Mouse (Mus musculus) embryonic stem cell, embryonic (primary cell): ENCODE results near the gene Bcr.

ENCODE experiments used
- CTCF ChIA-PET, 4 experiments: fragments of 300-600 bp in 2 of 4; fragments of 350-600 bp in 2 of 4; sonication (Branson Sonifier 250); formaldehyde crosslinking; loops; one replicate each; lab custom pipeline; 2022; ENCODE audit warnings: inconsistent platforms in 2 of 4; lab: Charles Lee
- POLR2A ChIA-PET, 4 experiments: fragments of 300-600 bp in 2 of 4; fragments of 350-600 bp in 2 of 4; sonication (Branson Sonifier 250); formaldehyde crosslinking; loops; one replicate each; lab custom pipeline; 2022; ENCODE audit warnings: antibody characterized with exemption in 4 of 4, inconsistent platforms in 1 of 4; lab: Charles Lee

Gene Bcr

DNA sequence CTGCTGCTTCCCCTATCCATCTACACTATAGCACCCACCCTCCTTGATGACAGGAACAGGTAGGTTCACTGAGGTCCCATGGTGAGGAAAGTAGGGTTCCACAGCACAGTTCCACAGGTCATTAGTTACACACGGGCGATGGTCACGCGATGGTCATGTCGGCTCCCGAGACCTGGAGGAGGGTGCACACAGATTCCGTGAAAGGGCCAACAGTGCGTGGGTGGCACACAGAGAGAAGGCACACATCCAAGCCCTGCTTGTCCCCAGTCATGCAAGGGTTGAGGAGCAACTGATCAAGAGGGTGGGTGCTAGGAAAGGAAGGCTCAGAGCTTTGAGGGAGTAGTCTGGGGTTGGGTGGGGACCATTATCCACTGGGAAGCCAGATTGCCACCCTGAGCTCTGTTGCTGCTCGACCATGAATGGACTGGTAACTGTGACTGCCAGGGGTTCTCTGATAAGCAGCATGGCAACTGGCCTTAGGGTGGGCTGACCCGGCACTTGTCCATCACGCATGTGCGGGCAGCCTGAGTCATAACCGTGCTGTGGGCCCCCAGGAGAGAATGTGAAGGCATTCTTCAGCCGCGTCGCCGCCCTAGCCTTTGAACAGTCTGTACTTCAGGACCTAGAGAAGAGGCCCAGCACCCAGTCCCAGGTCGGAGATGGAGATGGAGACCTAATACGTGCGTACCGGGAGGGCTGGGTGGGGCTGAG, 8.9 kb upstream of the Bcr start:
- ChIA-PET POLR2A (interaction anchor here in 1 of 4 experiments (1.2 kb wide), 1 partner anchor 80 kb away, joined by 3 read pairs; no protein-coding TSS in a partner anchor), CTCF (interaction anchor here in 2 of 4 experiments (1.2 to 1.5 kb wide), 2 partner anchors 100 kb away, joined by 3 to 6 read pairs; no protein-coding TSS in a partner anchor)

DNA sequence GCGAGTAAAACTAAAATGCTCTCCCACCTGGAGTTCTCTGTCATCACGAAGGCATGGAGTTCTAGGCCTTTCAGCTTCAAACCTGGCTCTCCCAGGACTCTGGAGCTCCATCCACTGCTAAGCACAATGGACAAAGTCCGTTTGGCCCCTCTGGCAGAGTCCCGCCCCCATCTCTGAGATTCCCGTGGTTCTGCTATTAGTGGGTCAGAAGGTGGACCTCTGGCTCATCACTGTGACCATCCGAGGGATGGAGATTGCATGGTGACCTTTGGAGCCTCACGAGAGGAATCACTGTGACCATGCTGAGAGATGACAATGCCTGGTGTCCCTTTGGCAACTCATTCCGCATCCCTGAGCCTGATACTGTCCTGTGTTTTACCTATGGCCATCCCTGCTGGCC, 7.5 kb upstream of the Bcr start:
- ChIA-PET CTCF (interaction anchor here in 2 of 4 experiments (0.9 kb wide), 2 partner anchors 98 to 99 kb away, joined by 3 to 4 read pairs; no protein-coding TSS in a partner anchor), POLR2A (no interaction called here)

DNA sequence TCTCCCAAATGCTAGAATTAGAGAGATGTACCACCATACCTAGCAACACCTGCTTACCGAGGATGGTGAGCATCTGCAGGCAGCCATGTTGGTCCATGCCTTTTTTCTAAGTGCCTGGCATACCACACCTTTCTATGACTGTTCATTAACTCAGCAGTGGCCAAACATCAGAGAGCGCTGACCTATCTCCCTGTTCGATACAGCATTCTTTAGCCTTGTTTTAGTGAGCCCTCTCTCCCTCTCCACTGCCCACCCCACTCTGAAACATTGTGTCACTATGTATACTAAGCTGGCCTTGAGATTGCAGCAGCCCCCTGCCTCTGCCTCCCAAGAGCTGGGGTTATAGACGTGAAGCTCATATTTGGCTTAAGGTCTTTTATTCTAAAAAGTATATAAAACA, 6.7 kb upstream of the Bcr start:
- ChIA-PET CTCF (no interaction called here), POLR2A (interaction anchor here in 1 of 4 experiments (0.7 kb wide), 1 partner anchor 20 kb away, joined by 3 read pairs; no protein-coding TSS in a partner anchor)

DNA sequence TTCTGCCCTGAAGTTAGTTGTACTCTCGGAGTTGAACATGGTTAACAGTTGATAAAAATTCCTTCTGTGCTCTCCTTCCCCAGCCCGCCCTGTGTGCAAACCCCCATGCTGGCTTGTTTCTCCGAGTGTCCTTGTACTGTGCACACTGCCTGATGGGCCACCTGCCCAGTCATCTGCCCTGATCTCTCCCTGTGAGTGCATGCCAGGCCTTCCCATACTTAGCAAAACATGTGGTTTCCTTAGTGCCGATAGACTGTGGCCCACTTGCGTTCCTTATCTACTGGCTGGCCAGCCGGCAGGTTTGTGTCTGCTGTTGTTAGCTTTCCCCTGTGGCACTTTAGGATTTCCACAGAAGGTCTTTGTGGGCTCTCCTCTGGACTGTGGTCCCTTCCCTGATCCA, 6.3 kb upstream of the Bcr start:
- ChIA-PET CTCF (no interaction called here), POLR2A (interaction anchor here in 1 of 4 experiments (0.7 kb wide), 1 partner anchor 21 kb away, joined by 3 read pairs; no protein-coding TSS in a partner anchor)

DNA sequence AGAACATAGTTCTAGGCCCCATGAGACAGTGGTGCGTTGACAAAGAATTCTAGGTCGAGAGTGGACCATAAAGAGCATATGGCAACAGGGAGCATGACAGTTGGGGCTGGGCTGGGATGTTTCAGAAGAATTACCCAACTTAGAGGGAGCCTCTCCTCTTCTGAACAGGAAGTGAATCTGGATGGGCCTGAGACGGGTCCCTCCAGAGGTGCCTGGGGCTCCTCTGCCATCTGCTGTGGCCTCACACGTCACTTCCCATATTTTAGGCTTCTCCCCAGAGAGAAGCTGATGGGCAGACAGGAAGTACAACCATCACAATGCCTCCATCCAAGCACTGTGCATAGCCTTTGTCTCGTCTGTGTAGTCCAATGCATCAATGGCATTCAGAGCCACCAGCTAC, 4.7 kb upstream of the Bcr start:
- ChIA-PET POLR2A (interaction anchor here in 2 of 4 experiments (0.9 to 1.4 kb wide), 3 partner anchors 93 to 593 kb away, joined by 3 to 4 read pairs (median 3); no protein-coding TSS in a partner anchor), CTCF (interaction anchor here in 3 of 4 experiments (1.0 to 6.6 kb wide), 3 partner anchors 95 to 96 kb away, joined by 3 to 68 read pairs (median 58); no protein-coding TSS in a partner anchor)

DNA sequence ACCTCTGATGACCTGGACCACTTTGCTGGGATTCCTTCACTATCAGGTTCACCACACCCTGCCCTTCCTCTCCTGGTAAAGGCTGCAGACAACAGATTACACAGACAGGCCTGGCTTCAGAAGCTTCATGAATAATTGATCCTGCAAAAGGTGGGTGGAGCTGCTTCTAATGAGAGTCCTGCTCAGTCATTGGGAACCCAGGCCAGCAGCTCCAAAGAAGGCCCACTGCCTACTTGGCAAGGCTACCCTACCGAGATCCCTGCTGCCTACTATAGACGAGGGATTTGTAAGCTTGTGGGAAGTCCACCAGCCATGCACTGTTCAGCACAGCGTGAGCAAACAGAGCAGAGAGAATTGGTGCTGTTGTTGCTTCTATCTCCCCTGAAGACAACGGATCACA, 4.1 kb upstream of the Bcr start:
- ChIA-PET POLR2A (interaction anchor here in 2 of 4 experiments (0.8 to 1.4 kb wide), 4 partner anchors 58 to 593 kb away, joined by 3 to 4 read pairs (median 3); no protein-coding TSS in a partner anchor), CTCF (interaction anchor here in 3 of 4 experiments (1.0 to 6.6 kb wide), 3 partner anchors 95 kb away, joined by 3 to 68 read pairs (median 58); no protein-coding TSS in a partner anchor)

DNA sequence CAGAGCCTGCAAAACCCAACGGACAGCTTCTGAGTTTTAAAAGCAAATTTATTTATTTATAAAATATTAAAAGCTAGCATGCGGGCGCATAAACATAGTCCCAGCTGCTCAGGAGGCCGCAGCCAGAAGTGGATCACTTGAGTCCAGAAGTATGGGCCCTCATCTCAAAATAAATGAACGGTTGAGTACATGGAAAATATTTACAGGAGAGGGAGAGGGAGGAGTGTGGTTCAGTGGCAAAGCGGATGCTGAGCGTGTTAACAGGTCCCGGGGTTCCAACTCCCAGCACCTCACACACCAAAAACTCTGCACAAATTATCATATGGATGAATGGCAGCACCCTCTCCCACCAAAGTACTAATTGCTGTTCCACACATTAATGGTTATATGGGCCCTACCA, 2.1 kb upstream of the Bcr start:
- ChIA-PET POLR2A (interaction anchor here (0.6 to 2.7 kb wide), 8 partner anchors 12 to 874 kb away, joined by 3 to 14 read pairs (median 4); partner anchors contain the start of gene Chchd10 (in 1 of the 4)), CTCF (interaction anchor here (0.6 to 6.6 kb wide), 8 partner anchors 57 to 793 kb away, joined by 3 to 68 read pairs (median 16); no protein-coding TSS in a partner anchor)

DNA sequence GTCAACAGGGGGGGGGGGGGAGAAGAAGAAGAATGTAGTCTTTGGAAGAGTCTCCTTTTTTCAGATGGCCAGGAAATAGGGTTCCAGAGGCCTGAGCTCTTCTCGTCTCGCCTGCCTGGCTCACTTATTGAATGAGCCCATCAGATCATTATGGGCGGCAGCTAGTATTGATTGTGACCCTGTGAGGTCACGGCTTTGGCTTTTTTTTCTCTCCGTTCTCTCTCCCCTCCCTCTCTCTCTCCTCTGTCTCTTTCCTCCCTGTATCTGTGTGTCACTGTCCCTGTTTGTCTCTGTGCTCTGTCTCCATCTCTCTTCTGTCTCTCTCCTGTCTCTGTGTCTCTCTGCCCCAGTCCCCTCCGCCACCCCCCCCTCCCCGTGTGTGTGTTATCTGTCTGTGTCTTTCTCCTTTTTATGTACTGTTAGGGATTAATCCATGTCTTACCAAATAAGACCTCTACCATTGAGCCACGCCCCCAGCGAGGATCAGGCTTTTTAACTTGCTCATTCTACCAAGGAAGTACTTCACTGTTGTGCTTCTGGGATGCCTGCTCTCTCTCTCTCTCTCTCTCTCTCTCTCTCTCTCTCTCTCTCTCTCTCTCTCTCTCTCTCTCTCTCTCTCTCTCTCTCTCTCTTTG, 1.5 kb upstream of the Bcr start:
- POLR2A ChIA-PET, result interaction anchor here (0.6 to 2.7 kb wide), 17 partner anchors 9 to 1836 kb away, joined by 3 to 14 read pairs (median 4); partner anchors contain the start of gene Rsph14 (in 1 of the 4)
- CTCF ChIA-PET, result interaction anchor here (0.6 to 6.6 kb wide), 20 partner anchors 11 to 1377 kb away, joined by 3 to 68 read pairs (median 4); partner anchors contain the start of gene Rab36 (in 1 of the 4)

DNA sequence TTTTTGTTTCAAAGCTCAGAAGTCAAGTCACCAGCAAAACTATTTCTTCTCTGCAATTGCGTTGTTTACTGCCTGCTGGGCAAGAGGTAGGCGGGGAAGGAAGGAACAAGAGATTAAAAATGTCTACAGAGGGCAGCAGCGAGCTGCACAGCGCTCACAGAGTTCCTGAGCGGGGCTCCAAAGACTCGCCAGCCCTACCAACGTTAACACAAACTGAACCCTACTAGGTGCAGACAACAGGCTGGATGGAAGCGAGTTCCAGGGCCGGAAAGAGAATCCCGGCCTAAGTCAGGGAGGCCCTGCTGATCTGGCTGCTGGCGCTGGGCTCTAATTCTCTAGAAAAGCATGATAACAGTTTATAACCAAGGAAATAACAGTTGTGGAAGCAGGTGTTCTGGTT, 996 bp upstream of the Bcr start:
- ChIA-PET CTCF (interaction anchor here (0.5 to 6.6 kb wide), 20 partner anchors 10 to 1376 kb away, joined by 3 to 68 read pairs (median 4); partner anchors contain the start of gene Rab36 (in 1 of the 4)), POLR2A (interaction anchor here in 3 of 4 experiments (0.6 to 2.7 kb wide), 14 partner anchors 10 to 1836 kb away, joined by 3 to 14 read pairs (median 4); partner anchors contain the start of genes Gnaz (in 1 of the 3) and Rsph14 (in 1 of the 3))

DNA sequence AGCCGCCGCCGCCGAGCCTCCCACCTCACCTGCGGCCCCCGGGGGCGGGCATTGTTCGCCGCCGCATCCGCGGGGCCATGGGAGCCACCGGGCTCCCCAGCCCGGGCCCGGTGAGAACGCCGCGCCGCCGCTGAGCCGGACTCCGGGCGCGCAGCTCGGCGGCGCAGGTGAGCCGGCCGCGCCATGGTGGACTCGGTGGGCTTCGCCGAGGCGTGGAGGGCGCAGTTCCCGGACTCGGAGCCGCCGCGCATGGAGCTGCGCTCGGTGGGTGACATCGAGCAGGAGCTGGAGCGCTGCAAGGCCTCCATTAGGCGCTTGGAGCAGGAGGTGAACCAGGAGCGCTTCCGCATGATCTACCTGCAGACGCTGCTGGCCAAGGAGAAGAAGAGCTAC, 447 bp downstream of the Bcr start:
- POLR2A ChIA-PET, result interaction anchor here in 2 of 4 experiments (0.7 to 1.8 kb wide), 4 partner anchors 19 to 75 kb away, joined by 3 to 5 read pairs (median 4); no protein-coding TSS in a partner anchor
- CTCF ChIA-PET, result interaction anchor here (1.0 to 6.6 kb wide), 5 partner anchors 90 to 100 kb away, joined by 4 to 68 read pairs (median 29); no protein-coding TSS in a partner anchor

DNA sequence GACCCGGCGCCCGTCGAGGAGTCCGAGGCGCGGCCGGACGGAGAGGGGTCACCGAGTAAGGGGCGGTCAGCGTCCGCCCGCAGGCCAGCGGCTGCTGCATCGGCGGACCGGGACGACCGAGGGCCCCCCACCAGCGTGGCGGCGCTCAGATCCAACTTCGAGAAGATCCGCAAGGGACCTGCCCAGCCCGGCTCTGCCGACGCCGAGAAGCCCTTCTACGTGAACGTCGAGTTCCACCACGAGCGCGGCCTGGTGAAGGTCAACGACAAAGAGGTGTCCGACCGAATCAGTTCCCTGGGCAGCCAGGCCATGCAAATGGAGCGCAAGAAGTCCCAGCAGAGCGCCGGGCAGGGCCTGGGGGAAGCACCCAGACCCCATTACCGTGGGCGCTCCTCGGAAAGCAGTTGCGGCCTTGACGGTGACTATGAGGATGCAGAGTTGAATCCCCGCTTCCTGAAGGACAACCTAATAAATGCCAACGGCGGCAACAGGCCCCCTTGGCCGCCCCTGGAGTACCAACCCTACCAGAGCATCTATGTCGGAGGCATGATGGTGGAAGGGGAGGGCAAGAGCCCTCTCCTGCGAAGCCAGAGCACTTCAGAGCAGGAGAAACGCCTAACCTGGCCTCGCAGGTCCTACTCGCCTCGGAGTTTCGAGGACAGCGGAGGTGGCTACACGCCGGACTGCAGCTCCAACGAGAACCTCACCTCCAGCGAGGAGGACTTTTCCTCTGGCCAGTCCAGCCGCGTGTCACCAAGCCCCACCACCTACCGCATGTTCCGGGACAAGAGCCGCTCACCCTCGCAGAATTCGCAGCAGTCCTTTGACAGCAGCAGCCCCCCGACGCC, 1.2 kb downstream of the Bcr start:
- CTCF ChIA-PET, result interaction anchor here (1.0 to 6.6 kb wide), 5 partner anchors 90 to 99 kb away, joined by 4 to 68 read pairs (median 29); no protein-coding TSS in a partner anchor

DNA sequence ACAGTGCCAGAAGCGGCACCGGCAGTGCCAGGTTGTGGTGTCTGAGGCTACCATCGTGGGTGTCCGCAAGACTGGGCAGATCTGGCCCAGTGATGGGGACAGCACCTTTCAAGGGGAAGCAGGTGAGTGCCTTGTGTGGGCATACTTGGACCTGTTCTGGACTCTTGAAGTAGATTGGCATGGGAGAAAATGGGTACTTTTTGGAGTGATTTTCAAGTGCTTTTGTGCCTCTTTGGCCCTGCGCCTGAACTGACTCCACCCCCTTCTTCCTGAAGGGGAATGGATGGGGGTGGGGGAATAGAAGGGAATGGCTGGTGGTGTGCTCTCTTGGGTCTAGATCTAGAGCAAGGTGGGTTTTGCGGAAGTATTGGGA, 1.8 kb downstream of the Bcr start:
- ChIA-PET POLR2A (no interaction called here), CTCF (no interaction called here)

More for the DNA sequence above, 1.2 kb downstream of the Bcr start:
- POLR2A ChIA-PET, result interaction anchor here in 1 of 4 experiments (1.1 to 1.2 kb wide), 2 partner anchors 24 to 57 kb away, joined by 3 to 4 read pairs; no protein-coding TSS in a partner anchor

DNA sequence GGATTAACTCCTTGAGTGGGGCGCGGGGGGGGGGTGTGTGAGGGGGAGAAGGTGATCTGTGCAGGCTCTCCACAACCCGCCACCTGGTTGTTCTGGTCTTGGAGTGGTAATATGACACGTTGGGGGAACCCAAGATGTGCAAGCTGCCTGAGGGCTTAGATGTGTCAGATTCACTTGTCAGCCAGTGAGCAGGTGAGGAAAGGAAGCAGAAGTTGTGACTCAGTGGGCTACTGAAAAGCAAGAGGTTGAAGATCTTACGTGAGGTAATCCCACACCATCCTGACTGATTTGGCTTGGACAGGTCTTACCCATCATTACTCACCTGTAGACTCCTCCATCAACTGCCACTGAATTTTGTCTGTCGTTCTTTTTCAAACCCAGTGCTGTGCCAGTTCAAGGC, 2.2 kb downstream of the Bcr start:
- POLR2A ChIA-PET, result no interaction called here
- CTCF ChIA-PET, result interaction anchor here in 1 of 4 experiments (1.4 kb wide), 1 partner anchor 88 kb away, joined by 3 read pairs; no protein-coding TSS in a partner anchor

DNA sequence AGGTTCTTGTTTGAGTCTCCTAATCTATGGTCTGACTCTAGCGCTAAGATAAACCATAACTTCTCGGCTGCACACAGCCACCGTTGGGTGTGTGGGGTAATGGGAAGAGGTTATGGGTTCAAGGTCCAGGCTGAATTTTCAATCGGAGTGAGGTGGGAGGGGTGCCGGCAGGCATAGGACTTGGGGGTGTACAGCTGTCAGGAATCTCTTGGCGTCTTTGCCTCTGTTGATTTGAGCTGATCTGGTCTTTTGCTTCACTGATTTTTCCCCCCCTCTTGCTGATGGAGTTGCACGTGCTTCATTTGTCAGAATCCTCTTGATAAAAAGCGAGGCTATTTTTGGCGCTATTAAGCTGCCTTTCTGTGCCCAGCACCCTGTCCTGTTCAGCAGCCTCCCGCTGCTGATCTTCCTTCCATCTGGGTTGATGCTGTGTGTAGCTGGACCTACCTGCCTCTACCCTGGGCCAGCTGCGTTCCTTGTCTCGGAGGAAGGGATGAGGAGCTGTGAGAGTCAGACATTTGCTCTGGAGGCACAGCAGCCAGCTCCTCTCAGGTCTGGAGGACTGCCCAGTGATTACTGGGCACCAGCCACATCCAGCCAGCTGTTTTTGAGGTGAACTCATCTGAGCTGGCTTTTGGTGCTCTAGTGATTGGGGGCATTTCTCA, 3.0 kb downstream of the Bcr start:
- POLR2A ChIA-PET, result interaction anchor here in 1 of 4 experiments (0.6 to 1.1 kb wide), 3 partner anchors 19 to 701 kb away, joined by 3 to 6 read pairs (median 3); partner anchors contain the start of gene Cabin1
- CTCF ChIA-PET, result interaction anchor here in 1 of 4 experiments (1.0 to 1.4 kb wide), 2 partner anchors 87 to 88 kb away, joined by 3 read pairs; no protein-coding TSS in a partner anchor

DNA sequence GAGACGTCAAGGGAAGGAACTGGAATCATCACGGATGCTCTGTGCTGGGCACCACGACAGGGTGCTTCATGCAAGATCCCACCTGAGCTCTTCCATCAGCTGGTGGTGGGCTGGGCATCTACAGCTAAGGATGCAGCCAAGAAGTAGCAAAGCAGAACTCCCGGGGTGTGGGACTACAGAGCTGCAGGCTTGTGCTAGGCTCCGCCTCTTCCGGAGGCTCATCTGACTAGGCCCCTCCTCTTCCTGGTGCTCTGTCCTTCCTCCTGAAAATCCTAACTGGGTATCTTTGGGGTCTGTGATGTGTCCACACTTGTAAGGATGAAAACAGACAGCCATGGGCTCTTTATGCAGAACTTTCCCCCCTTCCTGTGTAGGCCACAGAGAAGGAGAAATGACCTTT, 5.3 kb downstream of the Bcr start:
- POLR2A ChIA-PET, result no interaction called here
- CTCF ChIA-PET, result interaction anchor here in 2 of 4 experiments (1.1 kb wide), 2 partner anchors 86 kb away, joined by 3 to 4 read pairs; no protein-coding TSS in a partner anchor

DNA sequence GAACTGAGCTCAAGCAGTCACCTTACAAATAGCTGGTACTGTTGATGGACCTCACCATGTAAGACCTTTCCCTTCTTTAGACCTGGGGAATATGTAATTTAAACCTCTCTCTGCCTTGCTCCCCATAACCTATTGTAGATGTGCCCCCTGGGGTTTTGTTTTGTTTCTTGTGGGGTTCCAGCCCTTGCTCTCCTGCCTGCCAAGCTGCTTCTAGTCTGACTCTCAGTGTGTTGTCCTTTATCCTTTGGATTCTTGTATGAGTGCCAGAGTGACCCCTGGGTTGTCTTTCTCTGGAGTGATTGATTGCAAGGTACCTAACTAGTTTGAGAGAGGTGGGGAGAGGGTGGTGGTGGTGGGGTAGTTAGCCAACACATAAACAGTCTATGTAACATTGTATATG, 7.1 kb downstream of the Bcr start:
- CTCF ChIA-PET, result interaction anchor here in 1 of 4 experiments (1.7 kb wide), 1 partner anchor 84 kb away, joined by 4 read pairs; no protein-coding TSS in a partner anchor
- POLR2A ChIA-PET, result no interaction called here

DNA sequence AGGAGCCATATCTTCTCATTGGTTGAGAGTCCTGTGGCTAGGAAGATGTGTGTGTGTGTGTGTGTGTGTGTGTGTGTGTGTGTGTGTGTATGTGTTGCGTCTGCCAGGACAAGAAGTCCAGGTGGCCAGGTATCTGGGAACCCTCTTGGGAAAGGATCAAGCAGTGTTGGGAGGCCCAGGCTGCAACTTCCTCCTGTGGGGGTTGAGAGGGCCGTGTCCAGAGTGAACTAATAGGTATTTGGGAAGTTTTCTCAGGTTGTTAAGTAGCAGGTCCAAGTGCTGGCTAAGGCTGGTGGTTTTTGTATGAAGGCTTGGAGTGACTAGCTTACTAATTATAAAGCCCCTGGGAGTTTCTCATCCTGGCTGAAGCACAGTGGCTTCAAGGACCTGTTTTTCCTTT, 7.7 kb downstream of the Bcr start:
- CTCF ChIA-PET, result interaction anchor here in 2 of 4 experiments (1.6 to 1.7 kb wide), 2 partner anchors 83 kb away, joined by 4 read pairs; no protein-coding TSS in a partner anchor
- POLR2A ChIA-PET, result no interaction called here
